Mouse (Mus musculus): Measurements from ENCODE around the gene Khdc3.

- TF ChIP-seq CTCF (IDR thresholded peaks at IDR 0.05; ENCODE audit: low read depth, low read length) (no peak), EP300 (IDR thresholded peaks at IDR 0.05; ENCODE audit: insufficient read depth, low read depth, low read length) (no peak)
These were observed 35.8 kb downstream of the Khdc3 start for GRCm38 (mm10) chr9:73137341-73137886.
